In genomic region chr19:16093616-16094015, GRCm38 (mm10) we compare ENCODE assay signal across 22 mouse cellular contexts.
"Had no signal": no experiment of that assay in that cellular context is flagged by ENCODE, and none has a peak within 500 bp of the region (broad histone marks: within the 10 kb centered on the region; RNA-seq: fewer than 3 reads in every experiment).

No protein-coding gene starts in this region.

- DNase-seq: gastrocnemius, postnatal 14 days; gastrocnemius, postnatal 36 days; heart, adult 18-20 months; heart, postnatal 14 days; heart, postnatal 36 days; kidney, adult 8-10 months; kidney, postnatal 10 days; kidney, postnatal 25 days; kidney, postnatal 4 days; liver; liver, embryonic 13.5 days had no signal

- H3K4me1 ChIP-seq: heart, embryonic 13.5 days; heart, embryonic 15.5 days; hindbrain, embryonic 13.5 days; hindbrain, embryonic 15.5 days; intestine, embryonic 15.5 days; limb, embryonic 10.5 days; limb, embryonic 12.5 days; liver, embryonic 13.5 days; liver, embryonic 15.5 days had no signal

- H3K27ac ChIP-seq: heart, embryonic 13.5 days; heart, embryonic 15.5 days; hindbrain, embryonic 13.5 days; hindbrain, embryonic 15.5 days; hindbrain, postnatal 0 days; intestine, embryonic 15.5 days; layer of hippocampus, adult 2 months; left cerebral cortex, adult 2 months; limb, embryonic 10.5 days; limb, embryonic 12.5 days; liver, embryonic 13.5 days; liver, embryonic 15.5 days had no signal

- H3K36me3 ChIP-seq: heart, embryonic 13.5 days; heart, embryonic 15.5 days; hindbrain, embryonic 13.5 days; hindbrain, embryonic 15.5 days; intestine, embryonic 15.5 days; limb, embryonic 10.5 days; limb, embryonic 12.5 days; liver, embryonic 13.5 days; liver, embryonic 15.5 days had no signal

- H3K4me3 ChIP-seq: heart, embryonic 13.5 days; heart, embryonic 15.5 days; hindbrain, embryonic 13.5 days; hindbrain, embryonic 15.5 days; intestine, embryonic 15.5 days; layer of hippocampus, adult 2 months; left cerebral cortex, adult 2 months; limb, embryonic 10.5 days; limb, embryonic 12.5 days; liver, embryonic 13.5 days; liver, embryonic 15.5 days had no signal

- H3K27me3 ChIP-seq: heart, embryonic 13.5 days; heart, embryonic 15.5 days; hindbrain, embryonic 13.5 days; hindbrain, embryonic 15.5 days; intestine, embryonic 15.5 days; limb, embryonic 12.5 days; liver, embryonic 13.5 days; liver, embryonic 15.5 days had no signal
